Mouse (Mus musculus) bone marrow, adult 2 months (tissue): ENCODE data around the gene Glis3. TPM values are rescaled to one million over a fixed set of nuclear protein-coding genes. Genes with fewer than 3 reads are reported as not detected.

ENCODE experiments used
- H3K27ac ChIP-seq: fragments of 200-500 bp; 2 replicates; pipeline ENCODE4 v1.5.1; 2012; ENCODE audit warnings: low read depth, mild to moderate bottlenecking, control low read depth, inconsistent platforms, low read length; ENCODE audit not compliant: control insufficient read depth, poor library complexity, insufficient read depth
- H3K4me1 ChIP-seq: fragments of 200-500 bp; 2 replicates; pipeline ENCODE4 v1.6.1; 2011; ENCODE audit warnings: low read length; ENCODE audit not compliant: control insufficient read depth, insufficient read depth
- H3K4me3 ChIP-seq: fragments of 200-500 bp; replicated peaks from 2 replicates; pipeline ENCODE3; 2011; ENCODE audit warnings: mild to moderate bottlenecking, low read depth, low read length, control low read depth; ENCODE audit not compliant: control insufficient read depth
- CTCF ChIP-seq: fragments of 200-500 bp; IDR thresholded peaks from 2 replicates; pipeline ENCODE4 v1.5.1; 2011; ENCODE audit warnings: low read length, control low read depth; ENCODE audit not compliant: control insufficient read depth, insufficient read depth
- POLR2A ChIP-seq: fragments of 200-500 bp; IDR thresholded peaks from 2 replicates; pipeline ENCODE4 v1.6.1; 2011; ENCODE audit warnings: low read depth, mild to moderate bottlenecking, control low read depth, low read length, borderline replicate concordance; ENCODE audit not compliant: control insufficient read depth
- WGBS: fragments of 180-500 bp; shearing (Covaris S2); methylation state at CpG from one replicate; pipeline ENCODE4 v1.1.7; 2018; 5-methylcytosine and 5-hydroxymethylcytosine counted together
- polyA plus RNA-seq: library from polyadenylated mRNA; stranded (reverse); fragments of >200 nt; gene quantifications from 2 replicates; pipeline ENCODE4 v1.2.4, GENCODE M21; 2011; ENCODE audit warnings: low replicate concordance; ENCODE audit not compliant: missing spikeins, insufficient read depth, insufficient read length

Gene Glis3
- polyA plus RNA-seq, 1 experiment: 2.5 TPM

DNA sequence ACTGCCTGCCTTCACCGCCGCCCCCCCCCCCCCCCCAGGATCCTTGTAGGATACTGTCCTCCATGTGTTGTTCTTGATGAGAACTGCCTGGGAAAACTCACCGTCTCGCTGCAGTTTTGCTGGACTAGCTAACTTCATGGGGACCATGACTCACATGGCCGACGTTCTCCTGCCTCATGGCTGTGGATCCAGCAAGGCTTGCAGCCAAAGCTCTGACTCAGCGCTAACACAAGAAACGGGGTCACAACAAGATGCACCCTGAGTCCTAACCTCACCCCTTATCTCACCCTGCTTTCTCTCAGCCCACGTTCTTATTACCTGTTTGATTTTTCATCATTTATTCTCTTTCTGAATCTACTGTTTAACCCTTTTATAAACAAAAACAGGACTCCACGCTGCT is 56.2 kb downstream of the Glis3 start:
- 77% methylated on average over 10 of the region's 10 CpGs for WGBS
- TF ChIP-seq POLR2A (no peak), CTCF (no peak)
- H3K4me3 ChIP-seq: no peak overlapping the region
- no peak overlapping the region for H3K27ac ChIP-seq
- no peaks in the 10 kb centered on the region for H3K4me1 ChIP-seq

DNA sequence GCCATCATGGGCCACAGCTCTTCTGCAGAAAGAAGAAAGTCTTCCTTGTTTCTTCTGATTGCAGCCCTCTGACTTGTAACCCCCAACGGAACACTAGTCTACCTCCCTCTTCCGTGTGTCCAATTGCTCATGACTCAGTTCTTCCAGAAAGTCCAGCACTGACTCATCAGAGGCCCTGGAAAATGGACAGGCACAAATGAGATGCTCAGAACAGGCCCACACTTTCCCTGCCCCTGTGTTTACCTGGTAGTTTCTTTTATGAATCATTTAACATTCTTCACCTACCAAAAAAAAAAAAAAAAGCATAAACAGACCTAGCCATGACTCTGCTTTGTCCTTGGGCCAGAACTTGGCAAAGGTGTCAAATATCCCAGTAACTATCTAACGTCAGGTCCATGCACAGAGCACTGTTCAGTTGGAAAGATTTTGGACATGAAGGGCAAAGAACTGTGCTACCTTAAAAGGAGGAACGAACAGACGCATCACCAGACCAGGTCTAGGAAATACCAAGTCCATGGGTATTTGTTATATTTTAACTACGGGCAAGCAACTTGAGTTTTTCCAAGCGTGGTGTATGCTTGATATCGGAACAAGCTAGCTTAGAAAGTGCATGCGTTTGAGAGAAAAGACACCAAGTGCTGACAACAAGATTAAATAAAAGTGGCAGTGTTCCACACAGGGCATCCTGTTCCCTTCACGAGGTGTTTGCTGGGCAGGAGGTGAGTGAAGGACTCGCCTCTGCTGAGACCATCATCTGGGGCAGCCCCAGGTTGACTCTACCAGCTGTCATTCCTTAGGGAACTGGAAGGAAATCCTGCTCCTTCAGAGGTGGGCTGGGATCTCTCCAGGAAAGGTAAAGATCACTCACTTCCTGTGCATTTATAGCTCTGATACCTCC is 58.0 kb downstream of the Glis3 start:
- no peak overlapping the region for H3K4me3 ChIP-seq
- TF ChIP-seq CTCF: no peak
- TF ChIP-seq POLR2A: no peak
- no peaks in the 10 kb centered on the region for H3K4me1 ChIP-seq
- H3K27ac ChIP-seq: no peak overlapping the region
- WGBS: 77% methylated on average over 11 of the region's 11 CpGs

GRCm38 (mm10) chr19:28617736-28618135 is 62.1 kb downstream of the Glis3 start:
- H3K4me1 ChIP-seq: no peaks in the 10 kb centered on the region
- no peak overlapping the region for H3K27ac ChIP-seq
- 77% methylated on average over 7 of the region's 7 CpGs for whole genome bisulfite sequencing
- no peak overlapping the region for H3K4me3 ChIP-seq
- TF ChIP-seq CTCF (no peak), POLR2A (no peak)

- Histone ChIP-seq H3K4me3 (no peak overlapping the region), H3K4me1 (no peaks in the 10 kb centered on the region), H3K27ac (no peak overlapping the region)
- TF ChIP-seq POLR2A (no peak), CTCF (no peak)
- WGBS: 89% methylated on average over 8 of the region's 8 CpGs
These were observed 62.7 kb downstream of the Glis3 start for GRCm38 (mm10) chr19:28617191-28617590.

- Histone ChIP-seq H3K4me1 (no peaks in the 10 kb centered on the region), H3K4me3 (no peak overlapping the region), H3K27ac (no peak overlapping the region)
- TF ChIP-seq POLR2A: no peak
- 89% methylated on average over 1 of the region's 1 CpGs for WGBS
These were observed 63.4 kb downstream of the Glis3 start for GRCm38 (mm10) chr19:28616487-28616886.

GRCm38 (mm10) chr19:28612249-28612648 is 67.6 kb downstream of the Glis3 start:
- TF ChIP-seq POLR2A (no peak), CTCF (no peak)
- WGBS: 68% methylated on average over 10 of the region's 10 CpGs
- H3K27ac ChIP-seq: no peak overlapping the region
- no peak overlapping the region for H3K4me3 ChIP-seq
- no peaks in the 10 kb centered on the region for H3K4me1 ChIP-seq

DNA sequence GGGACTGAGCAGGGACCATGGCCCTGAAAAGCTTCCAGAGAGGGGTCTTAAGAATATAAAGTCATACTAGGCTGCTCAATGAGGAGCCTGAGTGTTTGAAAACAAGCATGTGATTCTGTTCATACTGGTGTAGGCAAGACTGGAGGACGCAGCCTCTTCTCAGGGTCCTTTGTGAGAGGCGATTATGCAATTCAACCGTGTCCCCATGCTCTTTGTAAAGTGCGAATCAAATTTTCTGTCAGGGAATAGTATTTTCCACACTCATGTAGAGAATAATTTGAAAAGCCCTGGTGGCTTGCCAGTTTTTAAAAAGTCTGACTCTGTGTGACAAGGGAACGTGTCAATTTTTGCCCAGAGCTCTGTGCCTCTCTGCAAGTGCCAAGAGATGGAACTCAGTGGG is 71.1 kb downstream of the Glis3 start:
- TF ChIP-seq POLR2A: no peak
- no peak for TF ChIP-seq CTCF
- Histone ChIP-seq H3K4me1 (no peaks in the 10 kb centered on the region), H3K4me3 (no peak overlapping the region), H3K27ac (no peak overlapping the region)
- 85% methylated on average over 5 of the region's 5 CpGs for WGBS

DNA sequence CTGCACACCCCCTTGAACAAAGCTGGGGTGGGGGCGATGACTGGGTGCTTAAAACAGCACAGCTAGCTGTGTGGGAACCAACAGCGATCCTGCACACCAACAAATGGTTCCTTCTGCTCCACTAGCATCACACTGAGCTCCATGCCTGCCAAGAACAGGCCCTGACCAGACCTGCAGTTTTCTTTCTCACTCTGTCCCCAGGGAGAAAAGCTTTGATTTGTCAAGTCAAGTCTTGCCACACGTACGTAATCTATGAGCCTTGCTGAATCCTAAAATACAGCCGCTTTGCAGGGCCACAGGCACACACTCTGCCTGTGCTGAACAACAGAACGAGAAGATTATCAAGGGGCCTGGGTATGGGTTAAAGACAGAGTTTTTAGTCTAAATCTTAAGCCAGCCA is 71.6 kb downstream of the Glis3 start:
- Histone ChIP-seq H3K27ac (no peak overlapping the region), H3K4me3 (no peak overlapping the region), H3K4me1 (no peaks in the 10 kb centered on the region)
- TF ChIP-seq POLR2A (no peak), CTCF (no peak)
- WGBS: 86% methylated on average over 6 of the region's 6 CpGs
